Mouse (Mus musculus): ENCODE measurements around the gene Usp54. TPM values are rescaled to one million over a fixed set of nuclear protein-coding genes. Genes with fewer than 3 reads are reported as not detected.
"Not testable (repeated sequence)": the region's sequence is repeated elsewhere in the genome, so short reads cannot be mapped to it uniquely, and the experiment has no call there.

Usp54 gene
- polyA plus RNA-seq, 1 experiment from 2014 or later = 5.5 TPM

- H3K27ac ChIP-seq (replicated peaks) = peak overlapping the region; percentile 37
Measured at GRCm38 (mm10) chr14:20607396-20608126, 33.3 kb downstream of the Usp54 start.

GRCm38 (mm10) chr14:20601287-20601686 is 39.6 kb downstream of the Usp54 start:
- Histone ChIP-seq H3K27me3 (replicated peaks) (no peaks in the 10 kb centered on the region), H3K9ac (no peak overlapping the region), H3K36me3 (peaks cover 9% of the 10 kb centered on the region), H3K4me3 (no peak overlapping the region), H3K27ac (replicated peaks) (no peak overlapping the region), H3K4me2 (no peak overlapping the region), H3K9me3 (no peaks in the 10 kb centered on the region), H3K4me1 (peaks cover 30% of the 10 kb centered on the region)
- WGBS = 84% methylated on average over 1 of the region's 1 CpGs
- no peak for ATAC-seq (ENCODE audit: extremely low read depth, insufficient number of reproducible peaks, low FRiP score, low TSS enrichment)

More at GRCm38 (mm10) chr14:20607396-20608126, 33.3 kb downstream of the Usp54 start:
- Histone ChIP-seq H3K9ac (no peak overlapping the region; the same call in 1 of the 2 replicates), H3K4me1 (peaks cover 29% of the 10 kb centered on the region), H3K4me2 (no peak overlapping the region), H3K27me3 (replicated peaks) (no peaks in the 10 kb centered on the region), H3K36me3 (peaks cover 16% of the 10 kb centered on the region), H3K4me3 (no peak overlapping the region), H3K9me3 (no peaks in the 10 kb centered on the region)
- no peak for ATAC-seq (ENCODE audit: extremely low read depth, insufficient number of reproducible peaks, low FRiP score, low TSS enrichment)
- WGBS = 70% methylated on average over 9 of the region's 9 CpGs

GRCm38 (mm10) chr14:20600203-20600602 is 40.7 kb downstream of the Usp54 start:
- H3K4me3 ChIP-seq = no peak overlapping the region
- ATAC-seq (ENCODE audit: extremely low read depth, insufficient number of reproducible peaks, low FRiP score, low TSS enrichment) = no peak
- peak overlapping the region; percentile 53 for H3K27ac ChIP-seq (replicated peaks)
- peaks cover 7% of the 10 kb centered on the region for H3K36me3 ChIP-seq
- WGBS = 33% methylated on average over 2 of the region's 2 CpGs
- peaks cover 38% of the 10 kb centered on the region for H3K4me1 ChIP-seq
- no peak overlapping the region for H3K4me2 ChIP-seq
- no peaks in the 10 kb centered on the region for H3K27me3 ChIP-seq (replicated peaks)
- H3K9ac ChIP-seq = no peak overlapping the region
- no peaks in the 10 kb centered on the region for H3K9me3 ChIP-seq

- H3K9me3 ChIP-seq = no peaks in the 10 kb centered on the region
- WGBS = 21% methylated on average over 2 of the region's 2 CpGs
- H3K27me3 ChIP-seq (replicated peaks) = no peaks in the 10 kb centered on the region
- no peak overlapping the region for H3K4me3 ChIP-seq
- peaks cover 42% of the 10 kb centered on the region for H3K4me1 ChIP-seq
- ATAC-seq (ENCODE audit: extremely low read depth, insufficient number of reproducible peaks, low FRiP score, low TSS enrichment) = no peak
- peaks cover 7% of the 10 kb centered on the region for H3K36me3 ChIP-seq
- H3K9ac ChIP-seq = no peak overlapping the region
- peak overlapping the region; percentile 51; the same call in 1 of the 2 replicates for H3K27ac ChIP-seq (replicated peaks)
- H3K4me2 ChIP-seq = peak overlapping the region; percentile 16; the same call in 1 of the 2 replicates
Measured at GRCm38 (mm10) chr14:20599542-20599941, 41.3 kb downstream of the Usp54 start.

- ATAC-seq (ENCODE audit: extremely low read depth, insufficient number of reproducible peaks, low FRiP score, low TSS enrichment) = no peak
- H3K36me3 ChIP-seq = no peaks in the 10 kb centered on the region
- WGBS = 50% methylated on average over 3 of the region's 3 CpGs
Measured at GRCm38 (mm10) chr14:20595781-20596180, 45.1 kb downstream of the Usp54 start.

GRCm38 (mm10) chr14:20587458-20587857 is 53.4 kb downstream of the Usp54 start:
- Histone ChIP-seq H3K4me1 (no peaks in the 10 kb centered on the region), H3K27me3 (replicated peaks) (no peaks in the 10 kb centered on the region), H3K4me3 (no peak overlapping the region), H3K4me2 (no peak overlapping the region), H3K27ac (replicated peaks) (no peak overlapping the region), H3K9ac (no peak overlapping the region), H3K9me3 (no peaks in the 10 kb centered on the region), H3K36me3 (peaks cover 45% of the 10 kb centered on the region)
- ATAC-seq (ENCODE audit: extremely low read depth, insufficient number of reproducible peaks, low FRiP score, low TSS enrichment) = no peak
- 53% methylated on average over 5 of the region's 5 CpGs for WGBS

More at GRCm38 (mm10) chr14:20595781-20596180, 45.1 kb downstream of the Usp54 start:
- Histone ChIP-seq H3K4me1 (peaks cover 41% of the 10 kb centered on the region), H3K27ac (replicated peaks) (no peak overlapping the region; the same call in 1 of the 2 replicates), H3K4me3 (no peak overlapping the region), H3K9me3 (no peaks in the 10 kb centered on the region), H3K9ac (peak overlapping the region; percentile 44; the same call in 1 of the 2 replicates), H3K27me3 (replicated peaks) (no peaks in the 10 kb centered on the region), H3K4me2 (no peak overlapping the region)

GRCm38 (mm10) chr14:20578822-20579407 is 61.9 kb downstream of the Usp54 start:
- no peaks in the 10 kb centered on the region for H3K9me3 ChIP-seq
- 72% methylated on average over 6 of the region's 6 CpGs for WGBS
- no peak for ATAC-seq (ENCODE audit: extremely low read depth, insufficient number of reproducible peaks, low FRiP score, low TSS enrichment)
- peaks cover 6% of the 10 kb centered on the region; the same call in 1 of the 2 replicates for H3K4me1 ChIP-seq
- H3K27ac ChIP-seq (replicated peaks) = no peak overlapping the region
- H3K4me2 ChIP-seq = no peak overlapping the region
- H3K36me3 ChIP-seq = peaks cover 45% of the 10 kb centered on the region
- H3K27me3 ChIP-seq (replicated peaks) = no peaks in the 10 kb centered on the region
- H3K4me3 ChIP-seq = no peak overlapping the region
- H3K9ac ChIP-seq = no peak overlapping the region

- Histone ChIP-seq H3K4me3 (no peak overlapping the region), H3K9ac (0 out of 2 replicates have a peak overlapping the region, but pooled peaks have one; percentile 26), H3K27me3 (replicated peaks) (no peaks in the 10 kb centered on the region), H3K36me3 (peaks cover 36% of the 10 kb centered on the region), H3K9me3 (no peaks in the 10 kb centered on the region), H3K27ac (replicated peaks) (peak overlapping the region; percentile 76), H3K4me1 (peaks cover 6% of the 10 kb centered on the region; the same call in 1 of the 2 replicates), H3K4me2 (no peak overlapping the region)
- ATAC-seq (ENCODE audit: extremely low read depth, insufficient number of reproducible peaks, low FRiP score, low TSS enrichment) = no peak; the same call in 1 of the 2 replicates
- 37% methylated on average over 7 of the region's 7 CpGs for WGBS
Measured at GRCm38 (mm10) chr14:20576179-20576578, 64.7 kb downstream of the Usp54 start.

- H3K9me3 ChIP-seq; H3K4me3 ChIP-seq; ATAC-seq (ENCODE audit: extremely low read depth, insufficient number of reproducible peaks, low FRiP score, low TSS enrichment); H3K9ac ChIP-seq; H3K27me3 ChIP-seq (replicated peaks); H3K27ac ChIP-seq (replicated peaks); H3K4me2 ChIP-seq; H3K4me1 ChIP-seq: not testable (repeated sequence)
- WGBS = 93% methylated on average over 3 of the region's 3 CpGs
- peaks cover 60% of the 10 kb centered on the region for H3K36me3 ChIP-seq
Measured at GRCm38 (mm10) chr14:20573196-20573595, 67.7 kb downstream of the Usp54 start.

GRCm38 (mm10) chr14:20565256-20566021 is 75.4 kb downstream of the Usp54 start:
- H3K27me3 ChIP-seq (replicated peaks) = no peaks in the 10 kb centered on the region
- no peak overlapping the region for H3K4me3 ChIP-seq
- H3K9ac ChIP-seq = no peak overlapping the region
- ATAC-seq (ENCODE audit: extremely low read depth, insufficient number of reproducible peaks, low FRiP score, low TSS enrichment) = no peak
- H3K36me3 ChIP-seq = peaks cover 85% of the 10 kb centered on the region
- no peaks in the 10 kb centered on the region for H3K4me1 ChIP-seq
- 76% methylated on average over 9 of the region's 9 CpGs for WGBS
- no peak overlapping the region for H3K27ac ChIP-seq (replicated peaks)
- no peak overlapping the region for H3K4me2 ChIP-seq
- no peaks in the 10 kb centered on the region for H3K9me3 ChIP-seq

- Histone ChIP-seq H3K9ac (no peak overlapping the region), H3K9me3 (no peaks in the 10 kb centered on the region), H3K4me1 (no peaks in the 10 kb centered on the region), H3K27ac (replicated peaks) (no peak overlapping the region), H3K27me3 (replicated peaks) (no peaks in the 10 kb centered on the region), H3K4me2 (no peak overlapping the region), H3K4me3 (no peak overlapping the region), H3K36me3 (peaks cover 82% of the 10 kb centered on the region)
- no peak for ATAC-seq (ENCODE audit: extremely low read depth, insufficient number of reproducible peaks, low FRiP score, low TSS enrichment)
- 70% methylated on average over 12 of the region's 12 CpGs for WGBS
Measured at GRCm38 (mm10) chr14:20564692-20565091, 76.2 kb downstream of the Usp54 start.

Data from heart, embryonic 13.5 days (tissue).